Mouse (Mus musculus) forebrain, embryonic 10.5 days (tissue): ENCODE data around the gene Shank3. TPM values are rescaled to one million over a fixed set of nuclear protein-coding genes. Genes with fewer than 3 reads are reported as not detected.
A peak's percentile ranks its signal among the peaks of the same experiment; 100 is the strongest.

Experiments
- DNase-seq: peaks from one replicate; pipeline ENCODE4 v3.0.0-alpha.2; 2017; ENCODE audit warnings: low spot score; ENCODE audit errors: extremely low spot score
- H3K27ac ChIP-seq: fragments of 300-500 bp; sonication (generic); 2 replicates; pipeline ENCODE4 v1.5.1; 2016; ENCODE audit warnings: mild to moderate bottlenecking
- H3K27me3 ChIP-seq: fragments of 300-500 bp; sonication (generic); 2 replicates; pipeline ENCODE4 v1.6.1; 2016; ENCODE audit warnings: mild to moderate bottlenecking; ENCODE audit not compliant: poor library complexity, severe bottlenecking
- H3K36me3 ChIP-seq: fragments of 300-500 bp; sonication (generic); replicated peaks from 2 replicates; pipeline ENCODE4 v1.6.1; 2016; ENCODE audit warnings: mild to moderate bottlenecking, moderate library complexity
- H3K4me1 ChIP-seq: fragments of 300-500 bp; sonication (generic); 2 replicates; pipeline ENCODE4 v1.6.1; 2016
- H3K4me3 ChIP-seq: fragments of 300-500 bp; sonication (generic); 2 replicates; pipeline ENCODE4 v1.5.1; 2016; ENCODE audit warnings: mild to moderate bottlenecking, moderate library complexity
- H3K9me3 ChIP-seq: fragments of 300-500 bp; sonication (generic); 2 replicates; pipeline ENCODE4 v1.6.1; 2016; ENCODE audit warnings: mild to moderate bottlenecking, moderate library complexity
- WGBS: fragments of 180-500 bp; shearing (Covaris S2); methylation state at CpG from one replicate; pipeline ENCODE4 v1.1.7; 2016; 5-methylcytosine and 5-hydroxymethylcytosine counted together
- polyA plus RNA-seq: library from polyadenylated mRNA; unstranded; fragments of >200 nt; fragmentation: Nextera tagmentation; extraction: Ambion mirVana; gene quantifications from 2 replicates; pipeline ENCODE4 v1.2.1, GENCODE M21; 2016

Shank3 gene
- 2.2 and 3.0 TPM in 2 replicates for polyA plus RNA-seq

- Histone ChIP-seq H3K4me3 (peak within 1 kb of the TSS; percentile 77), H3K27ac (peak within 1 kb of the TSS; percentile 88), H3K27me3 (peaks cover 81% of the 10 kb centered on the region), H3K36me3 (peaks cover 10% of the 10 kb centered on the region), H3K9me3 (0 out of 2 replicates have a peak, but pooled peaks cover 2% of the 10 kb centered on the region), H3K4me1 (peaks cover 51% of the 10 kb centered on the region)
- WGBS, result under 1% methylated on average over 25 of the region's 72 CpGs
- peak; percentile 48 for DNase-seq
Observed at GRCm38 (mm10) chr15:89498961-89499688, at the start of gene Shank3. Shank3 (plus strand) TSS chr15:89499623.

- H3K27me3 ChIP-seq, result peaks cover 56% of the 10 kb centered on the region
- peaks cover 27% of the 10 kb centered on the region for H3K4me1 ChIP-seq
- peaks cover 20% of the 10 kb centered on the region for H3K36me3 ChIP-seq
- H3K9me3 ChIP-seq, result no peaks in the 10 kb centered on the region
- peak overlapping the region; percentile 84 for H3K4me3 ChIP-seq
- WGBS, result 4% methylated on average over 24 of the region's 24 CpGs
- DNase-seq, result peak; percentile 55
- H3K27ac ChIP-seq, result peak overlapping the region; percentile 89
Observed at GRCm38 (mm10) chr15:89452906-89453864, 46.2 kb upstream of the Shank3 start.

- under 1% methylated on average over 53 of the region's 53 CpGs for WGBS
Observed at GRCm38 (mm10) chr15:89453865-89454478, 45.5 kb upstream of the Shank3 start, which contains the start of gene Mapk8ip2. Mapk8ip2 (plus strand) TSS chr15:89453913.

GRCm38 (mm10) chr15:89454857-89455256 is 44.6 kb upstream of the Shank3 start:
- H3K4me3 ChIP-seq, result peak overlapping the region; percentile 84
- WGBS, result 15% methylated on average over 4 of the region's 6 CpGs
- peak overlapping the region; percentile 89 for H3K27ac ChIP-seq
- H3K9me3 ChIP-seq, result no peaks in the 10 kb centered on the region
- H3K36me3 ChIP-seq, result peaks cover 37% of the 10 kb centered on the region
- peaks cover 27% of the 10 kb centered on the region for H3K4me1 ChIP-seq
- DNase-seq, result no peak
- peaks cover 56% of the 10 kb centered on the region for H3K27me3 ChIP-seq

More at GRCm38 (mm10) chr15:89453865-89454478, 45.5 kb upstream of the Shank3 start, which contains the start of gene Mapk8ip2:
- Histone ChIP-seq H3K27ac (peak within 1 kb of the TSS; percentile 89), H3K9me3 (no peaks in the 10 kb centered on the region), H3K4me1 (peaks cover 27% of the 10 kb centered on the region), H3K4me3 (peak within 1 kb of the TSS; percentile 84), H3K27me3 (peaks cover 56% of the 10 kb centered on the region), H3K36me3 (peaks cover 28% of the 10 kb centered on the region)
- peak; percentile 55 for DNase-seq

- H3K4me3 ChIP-seq, result peak overlapping the region; percentile 84; the same call in 1 of the 2 replicates
- no peak overlapping the region for H3K27ac ChIP-seq
- no peak for DNase-seq
- H3K4me1 ChIP-seq, result peaks cover 27% of the 10 kb centered on the region
- peaks cover 45% of the 10 kb centered on the region for H3K36me3 ChIP-seq
- peaks cover 56% of the 10 kb centered on the region for H3K27me3 ChIP-seq
- 82% methylated on average over 6 of the region's 6 CpGs for WGBS
- H3K9me3 ChIP-seq, result no peaks in the 10 kb centered on the region
Observed at GRCm38 (mm10) chr15:89455642-89456041, 43.8 kb upstream of the Shank3 start.

GRCm38 (mm10) chr15:89458942-89459341 is 40.5 kb upstream of the Shank3 start:
- DNase-seq, result no peak
- H3K9me3 ChIP-seq, result no peaks in the 10 kb centered on the region
- peaks cover 67% of the 10 kb centered on the region for H3K36me3 ChIP-seq
- 95% methylated on average over 15 of the region's 15 CpGs for WGBS
- H3K4me1 ChIP-seq, result peaks cover 20% of the 10 kb centered on the region
- peaks cover 31% of the 10 kb centered on the region for H3K27me3 ChIP-seq
- H3K4me3 ChIP-seq, result no peak overlapping the region
- no peak overlapping the region for H3K27ac ChIP-seq

GRCm38 (mm10) chr15:89459821-89460220 is 39.6 kb upstream of the Shank3 start:
- no peak overlapping the region for H3K27ac ChIP-seq
- no peaks in the 10 kb centered on the region for H3K9me3 ChIP-seq
- peaks cover 11% of the 10 kb centered on the region for H3K4me1 ChIP-seq
- DNase-seq, result no peak
- H3K4me3 ChIP-seq, result no peak overlapping the region
- WGBS, result 86% methylated on average over 7 of the region's 7 CpGs
- H3K36me3 ChIP-seq, result peaks cover 67% of the 10 kb centered on the region
- peaks cover 23% of the 10 kb centered on the region for H3K27me3 ChIP-seq

- Histone ChIP-seq H3K27me3 (peaks cover 18% of the 10 kb centered on the region), H3K4me1 (peaks cover 11% of the 10 kb centered on the region), H3K27ac (no peak overlapping the region), H3K36me3 (peaks cover 67% of the 10 kb centered on the region), H3K4me3 (no peak overlapping the region), H3K9me3 (no peaks in the 10 kb centered on the region)
- 80% methylated on average over 10 of the region's 10 CpGs for WGBS
- DNase-seq, result no peak
Observed at GRCm38 (mm10) chr15:89460298-89460697, 39.1 kb upstream of the Shank3 start.

- Histone ChIP-seq H3K27me3 (peaks cover 11% of the 10 kb centered on the region; the same call in 1 of the 2 replicates), H3K27ac (no peak overlapping the region), H3K4me3 (no peak overlapping the region), H3K4me1 (peaks cover 6% of the 10 kb centered on the region), H3K9me3 (no peaks in the 10 kb centered on the region), H3K36me3 (peaks cover 65% of the 10 kb centered on the region)
- DNase-seq, result no peak
- 86% methylated on average over 15 of the region's 15 CpGs for WGBS
Observed at GRCm38 (mm10) chr15:89461321-89461720, 38.1 kb upstream of the Shank3 start.

- Histone ChIP-seq H3K27ac (no peak overlapping the region), H3K36me3 (peaks cover 56% of the 10 kb centered on the region), H3K4me1 (peaks cover 6% of the 10 kb centered on the region), H3K9me3 (no peaks in the 10 kb centered on the region), H3K4me3 (no peak overlapping the region), H3K27me3 (peaks cover 7% of the 10 kb centered on the region; the same call in 1 of the 2 replicates)
- 85% methylated on average over 7 of the region's 7 CpGs for WGBS
- no peak for DNase-seq
Observed at GRCm38 (mm10) chr15:89462176-89462575, 37.2 kb upstream of the Shank3 start.

- WGBS, result 67% methylated on average over 5 of the region's 5 CpGs
- Histone ChIP-seq H3K4me3 (no peak overlapping the region), H3K27me3 (no peaks in the 10 kb centered on the region), H3K9me3 (no peaks in the 10 kb centered on the region), H3K36me3 (peaks cover 42% of the 10 kb centered on the region), H3K27ac (no peak overlapping the region), H3K4me1 (peaks cover 6% of the 10 kb centered on the region)
- DNase-seq, result no peak
Observed at GRCm38 (mm10) chr15:89463334-89464235, 35.8 kb upstream of the Shank3 start.
